Mouse (Mus musculus): Measurements from ENCODE around the gene Wnt10b. TPM values are rescaled to one million over a fixed set of nuclear protein-coding genes. Genes with fewer than 3 reads are reported as not detected.
A peak's percentile ranks its signal among the peaks of the same experiment; 100 is the strongest.
"Not testable (repeated sequence)": the region's sequence is repeated elsewhere in the genome, so short reads cannot be mapped to it uniquely, and the experiment has no call there.

Gene Wnt10b
- not detected in 2 replicates for total RNA-seq (2014; fragmentation: Nextera tagmentation)
- total RNA-seq (2017), result not detected in 2 replicates

- no peak for ATAC-seq (replicated peaks; ENCODE audit: low FRiP score, low TSS enrichment, poor library complexity, severe bottlenecking)
Observed at GRCm38 (mm10) chr15:98777762-98778161, at the start of gene Wnt10b. Wnt10b (minus strand) TSS chr15:98778150.

GRCm38 (mm10) chr15:98827611-98828011 is 49.7 kb upstream of the Wnt10b start:
- ATAC-seq (replicated peaks; ENCODE audit: low FRiP score, low TSS enrichment, poor library complexity, severe bottlenecking), result peak; percentile 53

GRCm38 (mm10) chr15:98823434-98823833 is 45.5 kb upstream of the Wnt10b start:
- no peak for ATAC-seq (replicated peaks; ENCODE audit: low FRiP score, low TSS enrichment, poor library complexity, severe bottlenecking)

- ATAC-seq (replicated peaks; ENCODE audit: low FRiP score, low TSS enrichment, poor library complexity, severe bottlenecking), result no peak
Observed at GRCm38 (mm10) chr15:98822147-98822546, 44.2 kb upstream of the Wnt10b start.

DNA sequence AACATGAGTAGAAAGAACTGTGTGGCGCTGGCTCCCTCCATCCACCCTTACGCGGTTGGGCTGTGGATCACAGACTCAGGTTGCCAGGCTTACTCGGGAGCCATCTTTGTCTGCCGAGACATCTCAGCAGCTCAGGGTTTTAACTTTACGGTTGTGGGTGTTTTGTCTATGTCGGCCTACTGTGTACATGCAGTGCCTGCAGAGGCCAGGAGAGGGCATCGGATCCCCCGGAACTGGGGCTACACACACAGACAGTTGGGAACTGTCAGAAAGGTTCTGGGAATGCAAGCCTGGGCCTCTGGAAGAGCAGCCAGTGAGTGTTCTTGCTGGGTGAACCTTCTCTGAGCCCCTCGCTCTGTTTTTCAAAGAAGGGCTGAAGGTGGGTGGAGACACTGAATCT is 43.5 kb upstream of the Wnt10b start:
- peak; percentile 42; the same call in 1 of the 2 replicates for ATAC-seq (replicated peaks; ENCODE audit: low FRiP score, low TSS enrichment, poor library complexity, severe bottlenecking)

DNA sequence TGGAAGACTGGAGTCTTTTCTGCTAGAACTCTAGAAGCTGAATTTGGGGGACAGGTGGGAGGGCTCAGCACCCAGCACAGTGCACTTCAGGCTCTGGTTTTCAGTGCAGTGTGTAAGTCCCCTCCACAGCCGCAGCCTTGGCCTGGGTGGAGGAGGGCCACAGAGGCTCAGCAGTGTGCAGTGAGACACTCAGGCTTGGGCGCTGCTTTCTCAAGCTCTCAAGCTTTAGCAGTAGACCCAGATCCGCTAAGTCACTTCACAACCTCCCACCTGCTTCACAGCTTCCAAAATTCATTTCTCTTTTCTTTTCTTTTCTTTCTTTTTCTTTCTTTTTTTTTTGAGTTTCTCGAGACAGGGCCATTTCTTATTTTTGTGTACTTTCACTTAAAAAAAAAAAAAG is 43.0 kb upstream of the Wnt10b start:
- ATAC-seq (replicated peaks; ENCODE audit: low FRiP score, low TSS enrichment, poor library complexity, severe bottlenecking), result no peak

GRCm38 (mm10) chr15:98818171-98818570 is 40.2 kb upstream of the Wnt10b start:
- no peak for ATAC-seq (replicated peaks; ENCODE audit: low FRiP score, low TSS enrichment, poor library complexity, severe bottlenecking)

DNA sequence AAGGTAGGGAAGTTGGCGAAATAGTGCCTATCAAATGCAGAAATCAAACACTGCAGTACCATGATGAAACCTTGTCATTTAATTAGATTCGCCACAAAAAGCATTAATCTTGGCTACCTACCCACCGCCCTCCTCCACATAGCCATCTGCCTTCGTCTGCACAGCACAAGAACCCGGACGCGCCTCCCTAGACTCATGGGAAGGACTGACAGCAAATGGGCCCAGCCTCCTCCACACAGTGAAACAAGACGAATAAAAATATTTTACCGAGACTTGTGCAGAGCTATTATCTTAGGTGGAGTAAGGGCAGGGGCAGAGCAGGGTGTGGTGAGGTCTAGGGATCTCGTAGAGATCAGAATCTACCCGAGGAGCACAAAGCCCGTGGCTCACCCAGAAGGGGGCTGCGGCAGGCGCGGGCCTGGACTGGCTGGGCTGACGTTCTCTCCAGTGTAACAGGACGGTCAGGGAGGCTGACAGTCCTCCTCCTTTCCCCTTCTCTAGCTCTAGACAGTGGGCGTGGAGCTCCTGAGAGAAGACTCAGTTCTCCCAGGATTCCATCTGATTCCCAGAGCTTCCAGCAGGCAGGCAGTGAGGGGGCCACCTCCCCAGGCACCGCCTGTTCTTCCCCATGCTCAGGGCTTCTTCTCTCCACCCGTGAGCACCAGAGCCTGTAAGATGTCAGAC is 34.9 kb upstream of the Wnt10b start:
- ATAC-seq (replicated peaks; ENCODE audit: low FRiP score, low TSS enrichment, poor library complexity, severe bottlenecking), result no peak

GRCm38 (mm10) chr15:98810212-98810611 is 32.3 kb upstream of the Wnt10b start:
- ATAC-seq (replicated peaks; ENCODE audit: low FRiP score, low TSS enrichment, poor library complexity, severe bottlenecking), result not testable (repeated sequence)

DNA sequence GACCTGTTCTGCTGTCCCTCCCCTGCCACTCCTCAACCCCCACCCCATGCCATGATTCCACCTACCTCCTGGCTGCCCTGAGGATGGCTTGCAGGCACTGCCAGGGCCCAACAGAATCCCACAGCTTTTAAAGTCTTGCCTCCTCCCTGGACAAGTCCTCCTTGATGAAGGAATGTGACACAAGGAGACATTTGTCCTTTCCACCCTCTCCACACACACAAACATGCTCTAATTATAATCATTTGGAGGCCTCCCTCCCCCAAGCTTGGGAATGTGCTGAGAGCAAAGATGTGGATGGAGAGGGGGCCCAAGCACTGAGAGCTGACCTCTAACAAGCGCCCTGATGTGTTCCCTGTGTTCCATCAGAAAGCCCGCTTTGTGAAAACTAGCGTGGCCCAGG is 31.4 kb upstream of the Wnt10b start, which contains the start of gene Ddn:
Gene Ddn (minus strand): TSS at position 101 of the 400 bp plus-strand sequence.
- no peak for ATAC-seq (replicated peaks; ENCODE audit: low FRiP score, low TSS enrichment, poor library complexity, severe bottlenecking)

GRCm38 (mm10) chr15:98808651-98809134 is 30.7 kb upstream of the Wnt10b start:
- ATAC-seq (replicated peaks; ENCODE audit: low FRiP score, low TSS enrichment, poor library complexity, severe bottlenecking), result no peak

GRCm38 (mm10) chr15:98807895-98808650 is 30.1 kb upstream of the Wnt10b start:
- ATAC-seq (replicated peaks; ENCODE audit: low FRiP score, low TSS enrichment, poor library complexity, severe bottlenecking), result no peak

- ATAC-seq (replicated peaks; ENCODE audit: low FRiP score, low TSS enrichment, poor library complexity, severe bottlenecking), result no peak
Observed at GRCm38 (mm10) chr15:98806809-98807770, 29.1 kb upstream of the Wnt10b start.

- ATAC-seq (replicated peaks; ENCODE audit: low FRiP score, low TSS enrichment, poor library complexity, severe bottlenecking), result no peak
Observed at GRCm38 (mm10) chr15:98806071-98806808, 28.3 kb upstream of the Wnt10b start.

- ATAC-seq (replicated peaks; ENCODE audit: low FRiP score, low TSS enrichment, poor library complexity, severe bottlenecking), result peak; percentile 38; the same call in 1 of the 2 replicates
Observed at GRCm38 (mm10) chr15:98805324-98806040, 27.5 kb upstream of the Wnt10b start.

- peak; percentile 66 for ATAC-seq (replicated peaks; ENCODE audit: low FRiP score, low TSS enrichment, poor library complexity, severe bottlenecking)
Observed at GRCm38 (mm10) chr15:98804054-98804453, 26.1 kb upstream of the Wnt10b start.

DNA sequence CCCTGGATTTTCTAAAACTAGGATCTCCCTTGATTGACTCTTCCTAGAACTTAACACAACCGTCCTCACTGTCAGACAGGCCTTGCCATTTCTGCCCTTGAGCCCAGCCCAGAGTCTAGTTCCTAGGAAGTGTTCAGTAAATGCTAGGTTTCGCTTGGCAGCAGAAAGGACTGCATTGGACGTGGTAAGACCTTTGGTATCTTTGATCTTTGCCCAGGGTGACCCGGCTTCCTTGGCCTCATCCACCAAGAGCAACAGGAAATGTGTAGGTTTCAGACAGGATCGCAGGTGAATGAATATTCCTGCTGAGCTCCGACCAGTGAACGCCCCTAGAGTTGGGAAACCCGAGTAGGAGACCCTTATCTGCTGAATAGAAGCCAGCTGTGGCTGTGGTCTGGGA is 25.0 kb upstream of the Wnt10b start:
- no peak for ATAC-seq (replicated peaks; ENCODE audit: low FRiP score, low TSS enrichment, poor library complexity, severe bottlenecking)

- 0 out of 2 replicates have a peak, but pooled peaks have one; percentile 39 for ATAC-seq (replicated peaks; ENCODE audit: low FRiP score, low TSS enrichment, poor library complexity, severe bottlenecking)
Observed at GRCm38 (mm10) chr15:98799396-98799795, 21.4 kb upstream of the Wnt10b start.
